Mouse (Mus musculus): ENCODE results near the gene Cfap65. TPM values are rescaled to one million over a fixed set of nuclear protein-coding genes. Genes with fewer than 3 reads are reported as not detected.

Cfap65 gene
- polyA plus RNA-seq, 1 experiment from 2014 or later = not detected

- Histone ChIP-seq H3K36me3 (no peaks in the 10 kb centered on the region), H3K4me2 (peak within 1 kb of the TSS; percentile 69), H3K27me3 (peaks cover 100% of the 10 kb centered on the region), H3K9ac (no peak within 1 kb of the TSS), H3K4me3 (replicated peaks) (peak within 1 kb of the TSS; percentile 53), H3K4me1 (replicated peaks) (peaks cover 15% of the 10 kb centered on the region), H3K27ac (no peak within 1 kb of the TSS), H3K9me3 (replicated peaks) (no peaks in the 10 kb centered on the region)
- DNase-seq (peak; percentile 37), ATAC-seq (ENCODE audit: low read depth) (peak; percentile 67)
- WGBS (ENCODE audit: insufficient replicate concordance) = 2% methylated on average over 31 of the region's 39 CpGs
These were observed 80.9 kb downstream of the Cfap65 start, which contains the start of gene Cdk5r2 for GRCm38 (mm10) chr1:74854306-74855056. Gene Cdk5r2, plus strand, starts transcription at chr1:74854934.

MicroRNAs encoded within 50 kb of the gene (microRNA counts, 519-probe panel; counts per million panel counts)
- 114 counts per million for microRNA mmu-miR-375

Small RNAs within 50 kb of the gene (microRNA-seq; reads per million reads assigned to microRNA genes)
- 2,241 reads per million, percentile 82 among the genes with 10 or more reads in this experiment for gene Mir375

Other genes starting within 250 kb of the Cfap65 start
- 2.6 and 3.2 TPM in 2 replicates for gene Cyp27a1, start 222.0 kb downstream of the Cfap65 start, polyA plus RNA-seq (2015; fragmentation: Nextera tagmentation; extraction: Ambion mirVana)
- gene Prkag3, start 186.4 kb downstream of the Cfap65 start, polyA plus RNA-seq (2015; fragmentation: Nextera tagmentation; extraction: Ambion mirVana) = 0.05 and 0.12 TPM in 2 replicates
- gene Wnt6, start 163.7 kb downstream of the Cfap65 start, polyA plus RNA-seq (2015; fragmentation: Nextera tagmentation; extraction: Ambion mirVana) = 0.15 and 0.41 TPM in 2 replicates
- not detected in 2 replicates for gene Wnt10a, start 144.1 kb downstream of the Cfap65 start, polyA plus RNA-seq (2015; fragmentation: Nextera tagmentation; extraction: Ambion mirVana)
- gene Cdk5r2, start 80.7 kb downstream of the Cfap65 start, polyA plus RNA-seq (2015; fragmentation: Nextera tagmentation; extraction: Ambion mirVana) = not detected in 2 replicates
- gene Fev, start 50.2 kb downstream of the Cfap65 start, polyA plus RNA-seq (2015; fragmentation: Nextera tagmentation; extraction: Ambion mirVana) = 0.06 and 0.07 TPM in 2 replicates
- not detected in 2 replicates for gene Cryba2, start 42.5 kb downstream of the Cfap65 start, polyA plus RNA-seq (2015; fragmentation: Nextera tagmentation; extraction: Ambion mirVana)
- gene Ihh, start 16.1 kb upstream of the Cfap65 start, polyA plus RNA-seq (2015; fragmentation: Nextera tagmentation; extraction: Ambion mirVana) = 1.3 and 1.6 TPM in 2 replicates
- 5.5 and 6.4 TPM in 2 replicates for gene Nhej1, start 189.6 kb upstream of the Cfap65 start, polyA plus RNA-seq (2015; fragmentation: Nextera tagmentation; extraction: Ambion mirVana)
- gene Slc23a3, start 198.3 kb upstream of the Cfap65 start, polyA plus RNA-seq (2015; fragmentation: Nextera tagmentation; extraction: Ambion mirVana) = 0.85 and 1.1 TPM in 2 replicates
- 45.7 and 46.9 TPM in 2 replicates for gene Cnppd1, start 207.1 kb upstream of the Cfap65 start, polyA plus RNA-seq (2015; fragmentation: Nextera tagmentation; extraction: Ambion mirVana)
- gene Retreg2, start 207.2 kb upstream of the Cfap65 start, polyA plus RNA-seq (2015; fragmentation: Nextera tagmentation; extraction: Ambion mirVana) = 47.3 and 50.5 TPM in 2 replicates
- 40.0 and 44.7 TPM in 2 replicates for gene Zfand2b, start 233.0 kb upstream of the Cfap65 start, polyA plus RNA-seq (2015; fragmentation: Nextera tagmentation; extraction: Ambion mirVana)
- gene Abcb6, start 244.8 kb upstream of the Cfap65 start, polyA plus RNA-seq (2015; fragmentation: Nextera tagmentation; extraction: Ambion mirVana) = 69.9 and 77.9 TPM in 2 replicates

Data from liver, embryonic 13.5 days (tissue).